ENCODE assay signal across 8 mouse cellular contexts in genomic region chr9:108459939-108460318, GRCm38 (mm10). TPM values are rescaled to one million over a fixed set of nuclear protein-coding genes. Genes with fewer than 3 reads are reported as not detected.
DNase-seq lines count a peak whose midpoint lies in the region; ATAC-seq lines count a peak whose summit lies in the region.

No protein-coding gene starts in this region.

- no peaks in the 10 kb centered on the region for H3K27me3 ChIP-seq in heart, embryonic 13.5 days (replicated peaks)
- H3K27me3 ChIP-seq in embryonic facial prominence, embryonic 12.5 days = no peaks in the 10 kb centered on the region
- no peaks in the 10 kb centered on the region for H3K27me3 ChIP-seq in hindbrain, embryonic 16.5 days (replicated peaks; ENCODE audit: control insufficient read depth, insufficient read depth, low read length)
- no peaks in the 10 kb centered on the region for H3K27me3 ChIP-seq in midbrain, embryonic 12.5 days

- no peaks in the 10 kb centered on the region for H3K9me3 ChIP-seq in heart, embryonic 13.5 days
- no peaks in the 10 kb centered on the region for H3K9me3 ChIP-seq in embryonic facial prominence, embryonic 12.5 days
- no peaks in the 10 kb centered on the region for H3K9me3 ChIP-seq in hindbrain, embryonic 16.5 days (ENCODE audit: control insufficient read depth, low read length)
- no peaks in the 10 kb centered on the region for H3K9me3 ChIP-seq in midbrain, embryonic 12.5 days

- peak overlapping the region; percentile 85 for H3K4me3 ChIP-seq in heart, embryonic 13.5 days
- H3K4me3 ChIP-seq in embryonic facial prominence, embryonic 12.5 days = peak overlapping the region; percentile 95
- peak overlapping the region; percentile 87 for H3K4me3 ChIP-seq in hindbrain, embryonic 16.5 days (ENCODE audit: low read length)
- peak overlapping the region; percentile 94 for H3K4me3 ChIP-seq in midbrain, embryonic 12.5 days

- peaks cover 23% of the 10 kb centered on the region for H3K36me3 ChIP-seq in heart, embryonic 13.5 days
- H3K36me3 ChIP-seq in embryonic facial prominence, embryonic 12.5 days = peaks cover 22% of the 10 kb centered on the region
- H3K36me3 ChIP-seq in hindbrain, embryonic 16.5 days (ENCODE audit: control insufficient read depth, insufficient read depth, low read length) = peaks cover 17% of the 10 kb centered on the region
- peaks cover 20% of the 10 kb centered on the region for H3K36me3 ChIP-seq in midbrain, embryonic 12.5 days

- WGBS in heart, embryonic 13.5 days = 65% methylated on average over 1 of the region's 1 CpGs
- 95% methylated on average over 1 of the region's 1 CpGs for WGBS in embryonic facial prominence, embryonic 12.5 days
- 90% methylated on average over 1 of the region's 1 CpGs for WGBS in hindbrain, embryonic 16.5 days
- 91% methylated on average over 1 of the region's 1 CpGs for WGBS in midbrain, embryonic 12.5 days

- peak overlapping the region; percentile 89 for H3K4me2 ChIP-seq in heart, embryonic 13.5 days
- peak overlapping the region; percentile 80 for H3K4me2 ChIP-seq in embryonic facial prominence, embryonic 12.5 days (replicated peaks)
- H3K4me2 ChIP-seq in hindbrain, embryonic 16.5 days (ENCODE audit: low read length) = peak overlapping the region; percentile 97
- peak overlapping the region; percentile 92 for H3K4me2 ChIP-seq in midbrain, embryonic 12.5 days (replicated peaks)

- DNase-seq in heart, postnatal 36 days = no peak
- no peak for DNase-seq in embryo, embryonic 10.5 days (ENCODE audit: low spot score)
- DNase-seq in layer of hippocampus, adult 9-10 months (ENCODE audit: low spot score) = no peak
- no peak for DNase-seq in ovary, postnatal 36 days (ENCODE audit: low spot score)

- peaks cover 28% of the 10 kb centered on the region for H3K4me1 ChIP-seq in heart, embryonic 13.5 days
- peaks cover 12% of the 10 kb centered on the region for H3K4me1 ChIP-seq in embryonic facial prominence, embryonic 12.5 days
- peaks cover 13% of the 10 kb centered on the region for H3K4me1 ChIP-seq in hindbrain, embryonic 16.5 days (ENCODE audit: control insufficient read depth, insufficient read depth, low read depth, low read length)
- H3K4me1 ChIP-seq in midbrain, embryonic 12.5 days = peaks cover 10% of the 10 kb centered on the region

- H3K9ac ChIP-seq in heart, embryonic 13.5 days = peak overlapping the region; percentile 97; the same call in 1 of the 2 replicates
- no peak overlapping the region; the same call in 1 of the 2 replicates for H3K9ac ChIP-seq in embryonic facial prominence, embryonic 12.5 days
- H3K9ac ChIP-seq in hindbrain, embryonic 16.5 days (ENCODE audit: low read depth, low read length) = peak overlapping the region; percentile 92; the same call in 1 of the 2 replicates
- H3K9ac ChIP-seq in midbrain, embryonic 12.5 days (replicated peaks) = no peak overlapping the region

- no peak for ATAC-seq in heart, embryonic 13.5 days (ENCODE audit: extremely low read depth, insufficient number of reproducible peaks, low FRiP score, low TSS enrichment)
- ATAC-seq in embryonic facial prominence, embryonic 12.5 days (ENCODE audit: insufficient number of reproducible peaks, insufficient read depth, low FRiP score, low TSS enrichment) = no peak
- ATAC-seq in hindbrain, embryonic 16.5 days = 0 out of 2 replicates have a peak, but pooled peaks have one; percentile 6
- ATAC-seq in midbrain, embryonic 12.5 days (ENCODE audit: low FRiP score, low read depth) = 0 out of 2 replicates have a peak, but pooled peaks have one; percentile 41

- intact Hi-C loops in heart, postnatal 36 days (cut with DNase I) = loop anchor here (1.0 kb wide), 1 partner anchor 18 kb away; no protein-coding TSS in a partner anchor

- peak overlapping the region; percentile 92 for H3K27ac ChIP-seq in heart, embryonic 13.5 days (replicated peaks)
- peak overlapping the region; percentile 85; the same call in 1 of the 2 replicates for H3K27ac ChIP-seq in embryonic facial prominence, embryonic 12.5 days
- H3K27ac ChIP-seq in hindbrain, embryonic 16.5 days (ENCODE audit: low read depth, low read length) = peak overlapping the region; percentile 88
- peak overlapping the region; percentile 88 for H3K27ac ChIP-seq in midbrain, embryonic 12.5 days (replicated peaks)

RNA-seq across cellular contexts. Expression of gene Ccdc71, which starts 0.4 kb away (rescaled TPM):
- 36.3 and 42.7 TPM in 2 replicates for polyA plus RNA-seq in heart, embryonic 13.5 days (2015; fragmentation: Nextera tagmentation; extraction: Ambion mirVana)
- 10 to 100 TPM; 22.9 to 24.1 TPM for total RNA-seq in heart, postnatal 36 days (2021)
- polyA plus RNA-seq in embryonic facial prominence, embryonic 12.5 days (2016; fragmentation: Nextera tagmentation; extraction: Ambion mirVana) = 53.1 and 58.3 TPM in 2 replicates
- polyA plus RNA-seq in hindbrain, embryonic 16.5 days (2015; fragmentation: Nextera tagmentation; extraction: Ambion mirVana) = 57.6 and 68.3 TPM in 2 replicates
- polyA plus RNA-seq in midbrain, embryonic 12.5 days (2016; fragmentation: Nextera tagmentation; extraction: Ambion mirVana) = 51.4 and 52.6 TPM in 2 replicates

RNA-seq across cellular contexts. Expression of gene Klhdc8b, which starts 1.5 kb away (rescaled TPM):
- polyA plus RNA-seq in heart, embryonic 13.5 days (2015; fragmentation: Nextera tagmentation; extraction: Ambion mirVana) = 90.6 and 106 TPM in 2 replicates
- 1 to 10 TPM; 6.8 to 8.9 TPM for total RNA-seq in heart, postnatal 36 days (2021)
- 44.5 and 46.0 TPM in 2 replicates for polyA plus RNA-seq in embryonic facial prominence, embryonic 12.5 days (2016; fragmentation: Nextera tagmentation; extraction: Ambion mirVana)
- polyA plus RNA-seq in hindbrain, embryonic 16.5 days (2015; fragmentation: Nextera tagmentation; extraction: Ambion mirVana) = 54.8 and 68.6 TPM in 2 replicates
- 60.7 and 72.1 TPM in 2 replicates for polyA plus RNA-seq in midbrain, embryonic 12.5 days (2016; fragmentation: Nextera tagmentation; extraction: Ambion mirVana)

RNA-seq across cellular contexts. Expression of gene Lamb2, which starts 19.6 kb away (rescaled TPM):
- polyA plus RNA-seq in heart, embryonic 13.5 days (2015; fragmentation: Nextera tagmentation; extraction: Ambion mirVana) = 45.3 and 49.0 TPM in 2 replicates
- 100 to 1,000 TPM; 344 to 366 TPM for total RNA-seq in heart, postnatal 36 days (2021)
- polyA plus RNA-seq in embryonic facial prominence, embryonic 12.5 days (2016; fragmentation: Nextera tagmentation; extraction: Ambion mirVana) = 51.3 and 58.5 TPM in 2 replicates
- polyA plus RNA-seq in hindbrain, embryonic 16.5 days (2015; fragmentation: Nextera tagmentation; extraction: Ambion mirVana) = 17.1 and 26.5 TPM in 2 replicates
- polyA plus RNA-seq in midbrain, embryonic 12.5 days (2016; fragmentation: Nextera tagmentation; extraction: Ambion mirVana) = 42.2 and 44.0 TPM in 2 replicates

RNA-seq across cellular contexts. Expression of gene BC048562, which starts 23.6 kb away (rescaled TPM):
- polyA plus RNA-seq in heart, embryonic 13.5 days (2015; fragmentation: Nextera tagmentation; extraction: Ambion mirVana) = not detected in 2 replicates
- total RNA-seq in heart, postnatal 36 days (2021) = not detected
- polyA plus RNA-seq in embryonic facial prominence, embryonic 12.5 days (2016; fragmentation: Nextera tagmentation; extraction: Ambion mirVana) = not detected in 2 replicates
- not detected in 2 replicates for polyA plus RNA-seq in hindbrain, embryonic 16.5 days (2015; fragmentation: Nextera tagmentation; extraction: Ambion mirVana)
- polyA plus RNA-seq in midbrain, embryonic 12.5 days (2016; fragmentation: Nextera tagmentation; extraction: Ambion mirVana) = not detected in 2 replicates

RNA-seq across cellular contexts. Expression of gene Usp19, which starts 30.5 kb away (rescaled TPM):
- 51.4 and 55.9 TPM in 2 replicates for polyA plus RNA-seq in heart, embryonic 13.5 days (2015; fragmentation: Nextera tagmentation; extraction: Ambion mirVana)
- total RNA-seq in heart, postnatal 36 days (2021) = 100 to 1,000 TPM in 1 of 2 experiments, 10 to 100 TPM in 1; 99.1 to 105 TPM
- 99.0 and 102 TPM in 2 replicates for polyA plus RNA-seq in embryonic facial prominence, embryonic 12.5 days (2016; fragmentation: Nextera tagmentation; extraction: Ambion mirVana)
- polyA plus RNA-seq in hindbrain, embryonic 16.5 days (2015; fragmentation: Nextera tagmentation; extraction: Ambion mirVana) = 56.3 and 71.4 TPM in 2 replicates
- polyA plus RNA-seq in midbrain, embryonic 12.5 days (2016; fragmentation: Nextera tagmentation; extraction: Ambion mirVana) = 111 and 116 TPM in 2 replicates

Comparison
In these comparisons a context has a peak if more than half of its experiments do, and no peak if none do; other contexts are left out.
1. ATAC-seq: peak in hindbrain, embryonic 16.5 days (single experiment) and midbrain, embryonic 12.5 days (single experiment); none in heart, embryonic 13.5 days (single experiment) and embryonic facial prominence, embryonic 12.5 days (single experiment).
2. H3K9ac ChIP-seq: peak in heart, embryonic 13.5 days (single experiment) and hindbrain, embryonic 16.5 days (single experiment); none in embryonic facial prominence, embryonic 12.5 days (single experiment) and midbrain, embryonic 12.5 days (single experiment).
3. Peak in every context shown above with its lines, with median percentiles within 50 percentile points of each other: H3K27ac ChIP-seq, H3K4me2 ChIP-seq and H3K4me3 ChIP-seq.